Mouse (Mus musculus) liver, embryonic 14.5 days (tissue): ENCODE measurements around the gene Mterf4.
"Not testable (repeated sequence)": the region's sequence is repeated elsewhere in the genome, so short reads cannot be mapped to it uniquely, and the experiment has no call there.

Source experiments
- CTCF ChIP-seq: IDR thresholded peaks from 2 replicates; pipeline ENCODE4 v1.5.1; 2016; ENCODE audit warnings: antibody characterized with exemption, low read depth, control low read depth
- EP300 ChIP-seq: IDR thresholded peaks from 2 replicates; pipeline ENCODE4 v1.6.1; 2016; ENCODE audit warnings: antibody characterized with exemption, low read depth

GRCm38 (mm10) chr1:93294491-93294890, 11.2 kb downstream of the Mterf4 start:
- not testable (repeated sequence) for TF ChIP-seq CTCF, EP300
